Mouse (Mus musculus): ENCODE results near the gene Zfp101. TPM values are rescaled to one million over a fixed set of nuclear protein-coding genes. Genes with fewer than 3 reads are reported as not detected.

Zfp101 gene
- 18.8 and 19.6 TPM in 2 replicates for polyA plus RNA-seq (2016; fragmentation: Nextera tagmentation; extraction: Ambion mirVana)

GRCm38 (mm10) chr17:33394182-33395034, at the start of gene Zfp101:
TSS of gene Zfp101 (minus strand) at chr17:33394641.
- peak within 1 kb of the TSS; percentile 75 for H3K4me2 ChIP-seq (replicated peaks)
- peaks cover 10% of the 10 kb centered on the region for H3K4me1 ChIP-seq
- H3K27ac ChIP-seq = no peak within 1 kb of the TSS; the same call in 1 of the 2 replicates
- peak within 1 kb of the TSS; percentile 78 for H3K9ac ChIP-seq
- under 1% methylated on average over 44 of the region's 44 CpGs for WGBS
- H3K9me3 ChIP-seq = no peaks in the 10 kb centered on the region
- no peaks in the 10 kb centered on the region for H3K27me3 ChIP-seq (replicated peaks)
- peak; percentile 98 for ATAC-seq (ENCODE audit: low FRiP score, low read depth)
- peak within 1 kb of the TSS; percentile 92 for H3K4me3 ChIP-seq
- no peaks in the 10 kb centered on the region for H3K36me3 ChIP-seq

GRCm38 (mm10) chr17:33441159-33441558, 46.7 kb upstream of the Zfp101 start:
- Histone ChIP-seq H3K4me2 (replicated peaks) (no peak overlapping the region), H3K4me1 (no peaks in the 10 kb centered on the region), H3K36me3 (no peaks in the 10 kb centered on the region), H3K9ac (no peak overlapping the region), H3K9me3 (no peaks in the 10 kb centered on the region), H3K27ac (no peak overlapping the region), H3K27me3 (replicated peaks) (no peaks in the 10 kb centered on the region), H3K4me3 (no peak overlapping the region)
- no peak for ATAC-seq (ENCODE audit: low FRiP score, low read depth)

- H3K27me3 ChIP-seq (replicated peaks) = no peaks in the 10 kb centered on the region
- H3K4me1 ChIP-seq = no peaks in the 10 kb centered on the region
- no peak overlapping the region for H3K4me2 ChIP-seq (replicated peaks)
- no peak for ATAC-seq (ENCODE audit: low FRiP score, low read depth)
- no peak overlapping the region for H3K9ac ChIP-seq
- no peak overlapping the region for H3K4me3 ChIP-seq
- no peaks in the 10 kb centered on the region for H3K36me3 ChIP-seq
- H3K9me3 ChIP-seq = no peaks in the 10 kb centered on the region
- no peak overlapping the region for H3K27ac ChIP-seq
- WGBS = 89% methylated on average over 5 of the region's 5 CpGs
Measured at GRCm38 (mm10) chr17:33439922-33440321, 45.5 kb upstream of the Zfp101 start.

- WGBS = 67% methylated on average over 1 of the region's 1 CpGs
- no peak for ATAC-seq (ENCODE audit: low FRiP score, low read depth)
- no peak overlapping the region for H3K4me2 ChIP-seq (replicated peaks)
Measured at GRCm38 (mm10) chr17:33439148-33439547, 44.7 kb upstream of the Zfp101 start.

GRCm38 (mm10) chr17:33432019-33432946, 37.8 kb upstream of the Zfp101 start, which contains the start of gene Actl9:
TSS of gene Actl9 (plus strand) at chr17:33432896.
- H3K36me3 ChIP-seq = no peaks in the 10 kb centered on the region
- H3K4me2 ChIP-seq (replicated peaks) = no peak within 1 kb of the TSS
- H3K27ac ChIP-seq = no peak within 1 kb of the TSS
- 96% methylated on average over 3 of the region's 3 CpGs for WGBS
- H3K9me3 ChIP-seq = no peaks in the 10 kb centered on the region
- no peaks in the 10 kb centered on the region for H3K27me3 ChIP-seq (replicated peaks)
- no peaks in the 10 kb centered on the region for H3K4me1 ChIP-seq
- no peak within 1 kb of the TSS for H3K4me3 ChIP-seq
- H3K9ac ChIP-seq = no peak within 1 kb of the TSS
- ATAC-seq (ENCODE audit: low FRiP score, low read depth) = no peak

More at GRCm38 (mm10) chr17:33439148-33439547, 44.7 kb upstream of the Zfp101 start:
- Histone ChIP-seq H3K27me3 (replicated peaks) (no peaks in the 10 kb centered on the region), H3K9ac (no peak overlapping the region), H3K4me1 (no peaks in the 10 kb centered on the region), H3K9me3 (no peaks in the 10 kb centered on the region), H3K27ac (no peak overlapping the region), H3K4me3 (no peak overlapping the region), H3K36me3 (no peaks in the 10 kb centered on the region)

- Histone ChIP-seq H3K4me2 (replicated peaks) (no peak overlapping the region), H3K36me3 (no peaks in the 10 kb centered on the region)
- 93% methylated on average over 5 of the region's 5 CpGs for WGBS
Measured at GRCm38 (mm10) chr17:33392271-33392670, 2.2 kb downstream of the Zfp101 start.

GRCm38 (mm10) chr17:33385705-33386104, 8.7 kb downstream of the Zfp101 start:
- Histone ChIP-seq H3K27me3 (replicated peaks) (no peaks in the 10 kb centered on the region), H3K4me2 (replicated peaks) (no peak overlapping the region), H3K27ac (no peak overlapping the region), H3K4me1 (no peaks in the 10 kb centered on the region), H3K4me3 (no peak overlapping the region), H3K36me3 (peaks cover 38% of the 10 kb centered on the region), H3K9ac (no peak overlapping the region), H3K9me3 (no peaks in the 10 kb centered on the region)
- no peak for ATAC-seq (ENCODE audit: low FRiP score, low read depth)

More at GRCm38 (mm10) chr17:33392271-33392670, 2.2 kb downstream of the Zfp101 start:
- H3K9me3 ChIP-seq = no peaks in the 10 kb centered on the region
- ATAC-seq (ENCODE audit: low FRiP score, low read depth) = no peak
- no peak overlapping the region for H3K4me3 ChIP-seq
- no peak overlapping the region for H3K27ac ChIP-seq
- H3K4me1 ChIP-seq = peaks cover 10% of the 10 kb centered on the region
- no peaks in the 10 kb centered on the region for H3K27me3 ChIP-seq (replicated peaks)
- no peak overlapping the region for H3K9ac ChIP-seq

GRCm38 (mm10) chr17:33372795-33373194, 21.6 kb downstream of the Zfp101 start:
- H3K27me3 ChIP-seq (replicated peaks) = no peaks in the 10 kb centered on the region
- no peak overlapping the region for H3K27ac ChIP-seq
- 0 out of 2 replicates have a peak, but pooled peaks cover 6% of the 10 kb centered on the region for H3K9me3 ChIP-seq
- no peak overlapping the region for H3K4me3 ChIP-seq
- ATAC-seq (ENCODE audit: low FRiP score, low read depth) = no peak
- H3K36me3 ChIP-seq = peaks cover 7% of the 10 kb centered on the region; the same call in 1 of the 2 replicates
- H3K4me1 ChIP-seq = no peaks in the 10 kb centered on the region
- no peak overlapping the region for H3K9ac ChIP-seq
- WGBS = 84% methylated on average over 3 of the region's 3 CpGs
- H3K4me2 ChIP-seq (replicated peaks) = no peak overlapping the region

GRCm38 (mm10) chr17:33358411-33359384, 35.7 kb downstream of the Zfp101 start, which contains the start of gene Zfp81:
TSS of gene Zfp81 (minus strand) at chr17:33358878.
- H3K36me3 ChIP-seq = no peaks in the 10 kb centered on the region
- peak within 1 kb of the TSS; percentile 72 for H3K27ac ChIP-seq
- H3K4me2 ChIP-seq (replicated peaks) = peak within 1 kb of the TSS; percentile 64
- 5% methylated on average over 47 of the region's 47 CpGs for WGBS
- H3K27me3 ChIP-seq (replicated peaks) = no peaks in the 10 kb centered on the region
- H3K9me3 ChIP-seq = no peaks in the 10 kb centered on the region
- peaks cover 3% of the 10 kb centered on the region; the same call in 1 of the 2 replicates for H3K4me1 ChIP-seq
- H3K9ac ChIP-seq = peak within 1 kb of the TSS; percentile 78
- ATAC-seq (ENCODE audit: low FRiP score, low read depth) = peak; percentile 100
- peak within 1 kb of the TSS; percentile 86 for H3K4me3 ChIP-seq

GRCm38 (mm10) chr17:33352981-33353380, 41.5 kb downstream of the Zfp101 start:
- Histone ChIP-seq H3K4me1 (peaks cover 3% of the 10 kb centered on the region; the same call in 1 of the 2 replicates), H3K4me2 (replicated peaks) (no peak overlapping the region), H3K9me3 (peaks cover 23% of the 10 kb centered on the region), H3K36me3 (no peaks in the 10 kb centered on the region), H3K4me3 (no peak overlapping the region), H3K27me3 (replicated peaks) (no peaks in the 10 kb centered on the region), H3K9ac (no peak overlapping the region), H3K27ac (no peak overlapping the region)
- WGBS = 92% methylated on average over 1 of the region's 1 CpGs
- no peak for ATAC-seq (ENCODE audit: low FRiP score, low read depth)

Measured in neural tube, embryonic 12.5 days (tissue).